Mouse (Mus musculus) right cerebral cortex, postnatal 10 days (tissue): ENCODE measurements around the gene Rragc.
"Not testable (repeated sequence)": the region's sequence is repeated elsewhere in the genome, so short reads cannot be mapped to it uniquely, and the experiment has no call there.

Experiments
- DNase-seq, 2 experiments: peaks; one replicate each; pipeline ENCODE4 v3.0.0; 2021; ENCODE audit warnings: low spot score in 2 of 2

Gene Rragc

GRCm38 (mm10) chr4:123916748-123917547 lies at the start of gene Rragc:
Gene Rragc (plus strand): TSS chr4:123917446.
- DNase-seq: peak; percentile 100

DNA sequence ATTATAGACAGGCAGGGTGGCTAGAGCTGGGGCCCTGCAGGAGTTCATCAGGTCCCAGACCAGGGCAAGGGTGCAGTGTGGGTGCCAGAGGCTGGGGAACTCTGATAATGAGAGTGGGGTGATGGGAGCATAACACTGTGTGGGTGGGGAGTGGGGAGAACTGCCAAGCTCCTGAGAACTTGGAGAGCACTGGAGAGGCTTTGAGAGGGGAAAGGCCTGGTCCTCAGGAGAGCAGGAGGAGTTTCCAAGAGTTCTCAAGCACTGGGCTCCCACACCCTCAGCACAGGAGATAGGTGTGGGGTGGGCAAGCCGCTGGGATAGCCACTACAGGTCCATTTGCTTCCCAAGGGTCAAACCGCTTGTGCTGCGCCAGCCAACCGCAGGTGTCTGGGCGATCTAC lies 23.5 kb upstream of the Rragc start:
- no peak for DNase-seq

DNA sequence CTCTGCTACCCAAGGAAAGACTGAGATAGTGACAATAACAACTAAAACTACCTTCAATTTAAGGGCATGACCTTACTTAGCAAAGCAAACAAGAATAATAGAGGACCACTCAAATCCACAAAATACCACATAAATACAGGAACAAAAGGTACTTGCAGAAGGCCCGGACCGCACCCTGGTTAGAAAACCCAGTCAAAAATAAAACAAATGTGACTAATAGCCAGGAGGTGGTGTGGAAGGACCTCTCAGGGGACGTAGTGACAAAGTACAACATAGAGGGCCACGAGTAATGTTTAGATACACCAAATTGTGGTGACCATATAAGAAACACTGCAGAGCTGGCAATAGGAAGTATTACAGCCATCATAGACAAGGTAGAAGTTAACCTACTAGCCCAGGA lies 23.0 kb upstream of the Rragc start:
- no peak for DNase-seq

GRCm38 (mm10) chr4:123898696-123899095 lies 18.6 kb upstream of the Rragc start:
- DNase-seq: peak in 1 of 2 experiments; percentile 72

- no peak for DNase-seq
These were observed 13.8 kb upstream of the Rragc start for GRCm38 (mm10) chr4:123903432-123903831.

GRCm38 (mm10) chr4:123904333-123905125 lies 12.7 kb upstream of the Rragc start, which contains the start of gene Mycbp:
Gene Mycbp (plus strand): TSS chr4:123904832.
- DNase-seq: peak; percentile 98 to 99

- DNase-seq: no peak
These were observed 12.0 kb upstream of the Rragc start for GRCm38 (mm10) chr4:123905126-123905668.

DNA sequence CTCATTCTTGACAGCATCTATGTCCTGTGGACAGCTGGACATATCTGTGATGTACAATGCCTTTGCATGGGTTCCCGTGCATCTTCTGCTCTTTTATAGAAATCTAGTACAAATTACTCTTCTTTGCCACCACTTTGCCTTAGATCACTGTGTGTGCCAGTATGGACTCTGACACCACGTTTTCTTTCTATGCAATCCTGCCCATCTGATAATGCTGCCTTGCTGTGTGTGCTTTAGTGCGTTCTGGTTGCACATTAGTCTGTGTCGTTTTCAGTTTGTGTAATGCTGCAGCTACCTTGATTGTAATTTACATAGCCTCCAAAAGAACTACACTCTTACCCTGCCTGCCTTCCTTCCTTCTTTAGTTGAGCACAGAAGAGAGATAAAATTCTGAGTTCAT lies 5.7 kb upstream of the Rragc start:
- no peak for DNase-seq

DNA sequence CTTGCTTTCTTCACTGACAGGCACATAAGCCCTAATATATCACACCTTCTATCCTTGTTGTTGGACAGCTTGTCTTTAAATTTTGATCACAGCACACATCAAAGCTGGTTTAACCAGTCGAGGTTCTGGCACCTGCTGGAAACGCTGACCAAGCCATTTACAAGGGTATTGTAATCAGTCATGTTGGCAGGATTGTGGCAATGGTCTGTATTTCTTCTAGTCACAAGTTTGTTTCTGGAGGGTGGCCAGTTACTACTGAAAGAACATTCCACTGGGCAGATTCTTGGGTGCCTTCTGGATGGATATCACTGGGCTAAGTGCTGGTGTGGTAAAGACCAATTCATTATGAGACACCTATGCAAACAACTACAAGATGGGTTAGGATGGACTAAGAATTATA lies 4.8 kb upstream of the Rragc start:
- no peak for DNase-seq

- no peak for DNase-seq
These were observed 398 bp downstream of the Rragc start, which contains the start of gene 4930535I16Rik for GRCm38 (mm10) chr4:123917548-123918140. Gene 4930535I16Rik (minus strand): TSS chr4:123918022.

DNA sequence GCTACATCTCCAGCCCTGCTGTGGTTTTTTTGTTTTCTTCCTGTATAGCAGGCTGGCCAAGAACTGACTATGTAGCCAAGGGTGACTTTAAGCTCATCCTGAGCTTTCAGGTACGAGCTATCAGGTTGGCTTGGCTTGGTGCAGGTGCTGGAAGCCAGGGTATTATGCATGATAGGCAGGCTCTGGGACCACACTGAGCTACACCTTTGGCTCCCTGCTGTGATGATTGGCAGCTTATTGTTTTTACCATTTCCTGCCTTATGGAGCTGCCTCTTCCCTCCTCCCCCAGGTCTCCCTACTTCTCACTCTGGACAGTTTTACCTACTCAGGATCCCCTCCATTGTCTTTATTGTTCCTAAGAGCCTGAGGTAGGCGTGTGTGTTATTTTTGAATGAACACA lies 1.6 kb downstream of the Rragc start:
- no peak for DNase-seq

- DNase-seq: no peak
These were observed 3.9 kb downstream of the Rragc start for GRCm38 (mm10) chr4:123921055-123921565.

GRCm38 (mm10) chr4:123927961-123928360 lies 10.7 kb downstream of the Rragc start:
- DNase-seq: no peak

DNA sequence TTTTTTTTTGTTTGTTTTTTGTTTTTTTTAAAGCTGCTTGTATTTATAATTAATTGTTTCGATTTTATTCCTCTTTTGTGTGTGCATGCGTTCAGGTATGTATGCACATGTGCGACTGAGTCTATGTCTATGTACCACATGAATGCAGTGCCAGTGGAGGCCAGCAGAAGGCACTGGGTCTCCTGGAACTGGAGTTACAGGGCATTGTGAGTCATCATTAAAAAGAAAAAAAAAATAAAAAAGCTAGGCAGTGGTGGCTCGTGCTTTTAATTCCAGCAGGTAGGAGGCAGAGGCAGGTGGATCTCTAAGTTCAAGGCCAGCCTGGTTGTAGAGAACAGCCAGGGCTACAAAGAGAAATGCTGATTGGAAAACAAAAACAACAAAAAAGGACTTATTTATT lies 12.7 kb downstream of the Rragc start:
- no peak for DNase-seq

DNA sequence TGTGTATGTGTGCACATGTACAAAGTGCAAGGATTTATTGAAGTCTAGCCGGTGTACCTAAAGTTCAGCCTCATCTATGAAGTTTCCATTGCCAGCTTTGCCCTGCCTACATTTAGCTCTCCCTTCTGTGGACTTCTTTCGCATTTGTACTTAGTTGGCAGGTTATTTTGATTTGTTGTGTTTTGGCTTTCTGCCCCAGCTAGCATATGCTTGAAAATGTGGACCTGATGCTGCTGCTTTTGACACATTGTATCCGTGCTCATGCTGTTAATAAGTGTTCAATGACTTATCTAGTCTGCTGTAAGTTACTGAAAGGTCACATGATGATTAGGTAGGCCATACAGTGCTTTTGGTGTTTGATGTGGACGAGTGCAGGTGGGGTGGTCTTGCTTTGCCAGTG lies 17.1 kb downstream of the Rragc start:
- DNase-seq: no peak

- no peak for DNase-seq
These were observed 18.8 kb downstream of the Rragc start for GRCm38 (mm10) chr4:123936059-123936458.

- peak; percentile 83 to 89 for DNase-seq
These were observed 22.6 kb downstream of the Rragc start for GRCm38 (mm10) chr4:123939838-123940237.

- not testable (repeated sequence) for DNase-seq
These were observed 23.6 kb downstream of the Rragc start for GRCm38 (mm10) chr4:123940878-123941277.

GRCm38 (mm10) chr4:123946701-123947100 lies 29.5 kb downstream of the Rragc start:
- DNase-seq: no peak

GRCm38 (mm10) chr4:123947149-123947548 lies 29.9 kb downstream of the Rragc start:
- no peak for DNase-seq

DNA sequence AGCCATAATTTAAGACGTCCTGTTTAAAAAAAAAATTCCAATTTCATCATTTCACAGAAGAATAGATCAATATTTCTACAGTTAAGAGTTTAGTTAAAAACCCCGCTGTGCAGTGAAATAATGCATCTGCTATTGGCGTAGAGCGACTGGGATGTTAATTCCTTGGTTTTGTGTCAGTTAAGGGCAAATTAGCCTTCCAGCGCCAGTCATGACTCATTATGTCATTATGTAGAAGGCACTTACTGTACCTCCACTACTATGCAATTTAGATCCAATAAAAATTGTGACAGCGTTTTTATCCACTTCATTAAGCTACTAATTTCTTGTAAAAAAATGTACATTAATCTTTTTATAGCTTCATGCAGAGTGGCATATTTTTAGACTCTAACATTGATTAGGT lies 31.7 kb downstream of the Rragc start:
- DNase-seq: no peak

DNA sequence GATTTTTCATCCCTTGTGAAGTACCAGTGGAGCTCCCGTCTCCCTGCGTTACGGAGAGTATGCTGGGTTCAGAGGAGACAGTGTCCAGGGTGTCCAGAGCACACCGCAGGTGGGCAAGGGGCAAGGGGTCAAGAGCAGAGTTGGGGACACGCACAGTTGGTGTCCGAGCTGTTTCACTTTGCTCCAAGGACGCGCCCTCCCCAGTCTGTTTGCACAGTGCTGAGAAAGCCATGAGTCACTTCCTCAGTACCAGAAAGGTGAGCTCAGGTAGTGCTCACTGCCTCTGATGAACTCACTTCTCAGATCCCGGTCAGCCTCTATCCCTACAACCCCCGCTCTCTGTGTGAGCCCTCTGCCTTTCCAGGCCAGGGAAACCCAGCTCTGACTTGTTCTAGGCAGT lies 32.4 kb downstream of the Rragc start:
- no peak for DNase-seq
